Mouse (Mus musculus) gonadal fat pad, adult 2 months (tissue): ENCODE measurements around the gene Hfe2. TPM values are rescaled to one million over a fixed set of nuclear protein-coding genes. Genes with fewer than 3 reads are reported as not detected.

Experiments
- DNase-seq: peaks from one replicate; pipeline ENCODE4 v3.0.0-alpha.2; 2012; ENCODE audit warnings: low read depth
- polyA plus RNA-seq: library from polyadenylated mRNA; depleted of rRNA; stranded (reverse); fragments of >200 nt; gene quantifications from 2 replicates; pipeline ENCODE4 v1.2.3, GENCODE M21; 2012

Hfe2 gene
- polyA plus RNA-seq, 1 experiment = 0.55 TPM

DNA sequence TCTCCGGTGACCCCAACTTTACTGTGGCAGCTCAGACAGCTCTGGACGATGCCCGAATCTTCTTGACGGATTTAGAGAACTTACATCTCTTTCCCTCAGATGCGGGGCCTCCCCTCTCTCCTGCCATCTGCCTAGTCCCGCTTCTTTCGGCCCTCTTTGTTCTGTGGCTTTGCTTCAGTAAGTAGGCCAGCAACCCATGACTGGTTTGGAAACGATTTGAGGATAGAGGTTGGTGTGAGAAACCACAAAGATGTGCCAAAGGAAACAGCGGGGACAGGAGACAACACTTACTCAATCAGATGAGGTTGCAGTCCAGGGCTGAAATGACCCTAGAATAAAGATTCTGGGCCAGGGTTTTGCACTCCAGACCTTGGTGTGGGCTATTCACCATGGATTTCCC is 3.5 kb downstream of the Hfe2 start:
- DNase-seq = no peak

- no peak for DNase-seq
Observed at GRCm38 (mm10) chr3:96532050-96532449, 7.1 kb downstream of the Hfe2 start.

GRCm38 (mm10) chr3:96534300-96534699 is 9.3 kb downstream of the Hfe2 start:
- no peak for DNase-seq

- DNase-seq = no peak
Observed at GRCm38 (mm10) chr3:96539316-96539715, 14.3 kb downstream of the Hfe2 start.

DNA sequence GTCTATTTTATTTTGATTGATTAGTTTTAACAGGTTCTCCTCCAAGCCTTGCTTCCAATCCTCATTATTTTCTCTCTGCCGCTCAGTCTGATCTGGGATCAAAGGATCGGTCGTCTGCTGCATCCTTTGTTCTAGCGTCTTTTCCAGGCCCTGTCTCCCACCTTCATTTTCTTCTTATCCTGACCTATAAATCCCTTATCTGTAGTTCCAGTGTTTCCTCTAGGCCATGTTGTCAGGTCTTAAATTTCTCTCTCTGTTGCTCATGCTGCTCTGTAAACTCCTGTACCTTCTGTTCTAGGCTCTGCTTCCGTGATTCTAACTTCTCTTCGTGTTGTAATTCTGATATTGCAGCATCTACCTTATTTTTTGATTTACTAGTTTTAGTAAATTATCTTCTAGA is 15.8 kb downstream of the Hfe2 start:
- DNase-seq = no peak

DNA sequence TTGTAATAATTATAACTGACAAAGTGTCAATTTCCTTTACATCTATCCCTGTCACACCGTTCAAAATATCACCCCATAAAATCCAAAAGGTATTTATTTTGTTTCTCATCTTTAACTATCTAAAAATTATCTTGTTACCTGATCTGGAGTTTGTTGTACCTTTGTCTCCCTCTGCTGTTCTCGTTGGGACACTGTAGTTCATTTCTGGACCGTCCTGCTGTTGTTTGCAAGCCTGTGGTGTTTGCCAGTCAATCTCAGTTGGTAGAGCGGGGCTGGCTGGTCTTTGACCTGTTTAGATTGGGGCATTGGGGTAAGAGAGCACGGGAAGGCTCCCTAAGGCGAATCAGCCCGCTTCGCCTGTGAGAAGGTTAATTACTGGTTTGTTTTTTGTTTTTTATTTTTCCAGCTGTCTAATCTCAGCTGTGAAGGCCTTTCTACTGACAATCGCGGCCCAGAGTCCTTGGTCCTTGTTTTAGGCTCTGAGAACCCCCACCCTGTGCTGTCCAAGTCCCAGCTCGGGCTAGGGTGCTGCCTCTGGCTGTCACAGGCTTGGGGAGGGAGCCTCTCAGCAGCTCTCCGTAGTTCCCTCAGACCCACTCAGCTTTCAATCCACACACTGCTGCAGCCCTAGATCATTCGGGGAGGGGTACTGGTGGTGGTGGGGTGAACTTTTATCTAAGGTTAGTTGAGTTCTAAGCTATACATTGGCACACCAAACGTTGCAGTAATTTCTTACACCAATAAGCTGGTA is 16.5 kb downstream of the Hfe2 start:
- no peak for DNase-seq

- DNase-seq = no peak
Observed at GRCm38 (mm10) chr3:96542554-96542953, 17.6 kb downstream of the Hfe2 start.

- DNase-seq = no peak
Observed at GRCm38 (mm10) chr3:96543345-96543744, 18.4 kb downstream of the Hfe2 start.

DNA sequence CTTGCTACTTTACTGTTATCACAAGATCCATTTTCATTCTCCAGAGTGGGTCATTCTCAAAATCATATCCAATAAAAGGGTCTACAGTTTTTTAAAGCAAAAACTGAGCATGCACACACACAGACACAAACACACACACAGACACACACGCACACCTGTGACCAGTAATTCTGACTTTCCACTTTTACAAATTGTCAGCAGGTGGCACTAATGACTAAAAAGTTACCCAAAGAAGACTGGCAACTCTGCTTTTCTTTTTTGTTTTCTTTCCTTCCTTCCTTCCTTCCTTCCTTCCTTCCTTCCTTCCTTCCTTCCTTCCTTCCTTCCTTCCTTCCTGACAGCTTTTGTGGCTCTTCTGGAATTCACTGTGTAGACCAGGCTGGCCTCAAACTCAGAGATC is 20.6 kb downstream of the Hfe2 start:
- no peak for DNase-seq

DNA sequence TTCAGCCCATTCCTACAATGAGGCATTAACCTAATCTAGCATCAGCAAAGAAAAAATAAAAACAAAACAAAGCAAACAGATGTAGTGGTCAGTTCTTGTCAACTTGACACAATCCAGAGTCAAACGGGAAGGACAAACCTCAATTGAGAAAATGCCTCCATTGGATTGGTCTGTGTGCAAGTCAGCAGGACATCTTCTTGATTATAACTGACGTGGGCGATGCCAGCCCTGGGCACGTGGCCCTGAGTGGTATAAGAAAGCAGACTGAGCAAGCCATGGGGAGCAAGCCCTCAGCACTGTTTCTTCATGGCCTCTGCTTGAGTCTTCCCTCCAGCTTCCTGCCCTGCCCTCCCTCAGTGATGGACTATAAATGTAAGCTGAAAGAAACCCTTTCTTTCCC is 21.9 kb downstream of the Hfe2 start:
- DNase-seq = no peak

DNA sequence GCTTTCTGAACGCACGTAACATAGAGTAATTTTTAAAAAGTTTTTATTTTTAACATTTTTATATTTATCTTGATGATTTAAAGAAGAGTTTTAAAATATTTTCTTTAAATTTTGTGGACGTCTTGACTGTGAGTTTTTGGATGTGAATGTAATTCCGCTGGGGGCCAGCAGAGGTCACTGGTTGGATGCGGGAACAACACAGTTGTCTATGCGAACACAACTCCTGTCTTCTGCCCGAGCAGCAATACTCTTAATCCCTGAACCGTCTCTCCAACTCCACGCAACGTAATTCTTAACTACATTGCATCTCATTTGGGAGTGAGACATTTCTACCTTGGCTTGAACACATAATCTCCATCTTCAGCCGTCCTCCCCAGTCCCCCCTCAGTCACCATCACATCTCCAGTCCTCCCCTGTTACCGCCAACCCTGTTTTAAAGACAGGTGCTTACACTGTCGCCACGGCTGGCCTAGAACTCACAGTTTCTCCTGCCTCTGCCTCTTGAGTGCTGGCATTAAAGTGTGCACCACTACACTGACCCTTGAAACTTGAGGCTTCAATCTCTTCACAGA is 22.5 kb downstream of the Hfe2 start:
- no peak for DNase-seq

DNA sequence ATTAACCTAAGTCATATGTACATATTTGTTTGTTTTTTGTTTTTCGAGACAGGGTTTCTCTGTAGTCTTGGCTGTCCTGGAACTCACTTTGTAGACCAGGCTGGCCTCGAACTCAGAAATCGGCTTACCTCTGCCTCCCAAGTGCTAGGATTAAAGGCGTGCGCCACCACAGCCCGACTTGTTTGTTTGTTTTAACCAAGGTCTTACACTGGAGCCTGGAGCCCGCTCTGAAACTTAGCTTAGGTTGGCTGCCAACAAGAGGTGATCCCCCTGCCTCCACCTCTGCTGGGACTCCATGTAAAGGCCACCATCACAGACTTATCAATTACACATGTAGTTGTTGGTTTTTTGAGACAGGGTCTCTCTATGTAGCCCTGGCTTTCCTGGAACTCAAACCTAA is 23.9 kb downstream of the Hfe2 start:
- DNase-seq = no peak

GRCm38 (mm10) chr3:96549346-96549745 is 24.4 kb downstream of the Hfe2 start:
- no peak for DNase-seq

DNA sequence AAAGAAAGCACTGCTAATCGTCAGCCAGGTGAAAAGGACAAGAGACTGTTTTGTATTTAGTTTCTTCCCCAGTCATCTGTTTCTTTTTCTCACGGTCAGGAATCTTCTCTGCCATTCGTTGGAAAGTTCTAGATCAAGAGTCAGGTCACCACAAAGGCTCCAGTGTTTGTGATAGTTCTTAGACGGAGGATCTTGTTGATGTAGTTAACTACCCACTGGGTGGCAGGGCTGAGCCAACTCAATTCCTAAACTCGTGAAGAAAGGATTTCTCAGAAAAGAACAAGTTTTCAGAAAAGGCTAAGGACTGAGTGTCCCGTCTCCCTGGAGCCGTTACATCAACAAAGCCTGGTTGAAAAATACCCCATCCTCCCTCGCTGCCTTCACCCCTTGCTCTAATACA is 26.2 kb downstream of the Hfe2 start:
- DNase-seq = no peak

DNA sequence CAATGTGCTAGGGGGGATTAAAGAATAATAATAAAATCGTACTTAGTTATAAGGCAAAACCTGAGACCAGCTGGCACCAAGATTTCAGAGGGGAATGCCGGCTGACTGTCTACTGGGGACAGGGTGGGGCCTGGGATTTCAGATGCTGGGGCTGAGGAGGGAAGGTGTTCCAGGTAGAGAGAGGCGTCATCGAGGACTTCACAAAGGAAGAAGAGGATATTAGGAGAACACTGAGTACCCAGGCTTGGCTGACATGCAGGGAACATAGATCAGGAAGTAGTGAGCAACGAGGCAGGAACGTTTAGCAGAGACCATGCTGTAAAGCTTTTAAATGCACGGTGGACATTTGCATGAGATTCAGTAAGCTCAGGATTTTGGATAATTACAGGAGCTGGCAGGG is 26.9 kb downstream of the Hfe2 start:
- DNase-seq = no peak

DNA sequence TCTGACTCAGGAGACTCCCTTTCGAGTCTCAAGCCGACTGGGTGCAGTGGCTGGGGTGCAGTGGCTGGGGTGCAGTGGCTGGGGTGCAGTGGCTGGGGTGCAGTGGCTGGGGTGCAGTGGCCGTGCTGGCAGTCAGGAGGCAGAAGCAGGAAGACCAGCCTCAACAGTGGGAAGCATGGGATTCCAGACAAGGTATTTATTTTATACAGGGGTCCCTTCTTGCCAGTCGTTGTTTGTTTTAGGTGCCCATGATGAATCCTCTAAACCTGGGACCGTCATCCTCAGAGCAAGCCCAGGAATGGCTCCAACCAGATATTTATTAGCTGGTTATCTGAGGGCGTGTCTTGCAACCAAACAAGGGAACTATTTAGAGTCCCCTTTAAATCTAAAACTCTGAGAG is 28.6 kb downstream of the Hfe2 start:
- no peak for DNase-seq

DNA sequence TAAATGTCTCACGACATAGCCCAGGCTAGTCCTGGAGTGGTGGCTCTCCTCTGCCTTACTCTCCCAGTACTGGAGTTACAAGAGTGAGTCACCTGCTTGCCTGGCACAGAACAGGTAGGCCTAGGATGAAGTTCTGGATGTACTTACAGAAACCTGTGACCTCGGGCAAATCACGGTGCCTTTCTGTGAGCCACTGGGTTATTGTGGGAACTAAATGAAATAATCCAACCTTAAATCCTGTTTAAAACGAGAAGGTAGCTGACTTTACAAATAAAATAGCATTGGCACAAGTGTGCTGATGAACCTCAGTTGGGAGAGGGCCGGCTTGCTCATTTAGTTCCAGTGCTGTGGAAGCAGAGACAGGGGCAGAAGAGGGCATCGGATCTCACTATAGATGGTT is 29.3 kb downstream of the Hfe2 start:
- DNase-seq = no peak

- no peak for DNase-seq
Observed at GRCm38 (mm10) chr3:96555041-96555596, 30.1 kb downstream of the Hfe2 start.

DNA sequence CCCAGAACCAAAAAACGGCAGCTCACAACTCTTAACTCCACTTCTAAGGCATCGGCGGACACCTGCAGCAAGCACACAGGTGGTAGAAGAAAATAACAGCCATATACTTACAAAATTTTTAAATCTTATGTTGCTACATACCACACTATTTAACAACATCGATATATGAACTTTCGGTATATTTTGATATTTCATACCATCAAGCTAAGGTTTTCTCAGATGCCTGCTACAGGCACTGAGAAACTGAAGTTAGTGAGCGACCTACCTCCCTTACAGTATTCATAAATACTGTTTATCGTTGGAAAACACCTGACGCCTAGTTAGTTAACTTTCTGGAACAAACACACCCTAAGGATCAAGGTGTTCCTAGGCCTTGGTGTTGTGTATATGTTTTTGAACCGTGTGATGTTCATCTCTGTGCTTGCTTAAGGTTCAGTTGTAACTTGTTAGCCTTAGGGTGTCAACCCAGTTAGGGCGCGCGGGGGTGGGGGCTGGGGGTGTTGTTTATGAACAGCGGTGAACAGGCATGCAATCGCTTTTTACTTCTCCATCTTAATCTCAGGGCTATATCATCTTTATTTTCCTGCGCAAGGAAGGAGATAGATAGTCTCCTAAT is 31.1 kb downstream of the Hfe2 start:
- DNase-seq = no peak

DNA sequence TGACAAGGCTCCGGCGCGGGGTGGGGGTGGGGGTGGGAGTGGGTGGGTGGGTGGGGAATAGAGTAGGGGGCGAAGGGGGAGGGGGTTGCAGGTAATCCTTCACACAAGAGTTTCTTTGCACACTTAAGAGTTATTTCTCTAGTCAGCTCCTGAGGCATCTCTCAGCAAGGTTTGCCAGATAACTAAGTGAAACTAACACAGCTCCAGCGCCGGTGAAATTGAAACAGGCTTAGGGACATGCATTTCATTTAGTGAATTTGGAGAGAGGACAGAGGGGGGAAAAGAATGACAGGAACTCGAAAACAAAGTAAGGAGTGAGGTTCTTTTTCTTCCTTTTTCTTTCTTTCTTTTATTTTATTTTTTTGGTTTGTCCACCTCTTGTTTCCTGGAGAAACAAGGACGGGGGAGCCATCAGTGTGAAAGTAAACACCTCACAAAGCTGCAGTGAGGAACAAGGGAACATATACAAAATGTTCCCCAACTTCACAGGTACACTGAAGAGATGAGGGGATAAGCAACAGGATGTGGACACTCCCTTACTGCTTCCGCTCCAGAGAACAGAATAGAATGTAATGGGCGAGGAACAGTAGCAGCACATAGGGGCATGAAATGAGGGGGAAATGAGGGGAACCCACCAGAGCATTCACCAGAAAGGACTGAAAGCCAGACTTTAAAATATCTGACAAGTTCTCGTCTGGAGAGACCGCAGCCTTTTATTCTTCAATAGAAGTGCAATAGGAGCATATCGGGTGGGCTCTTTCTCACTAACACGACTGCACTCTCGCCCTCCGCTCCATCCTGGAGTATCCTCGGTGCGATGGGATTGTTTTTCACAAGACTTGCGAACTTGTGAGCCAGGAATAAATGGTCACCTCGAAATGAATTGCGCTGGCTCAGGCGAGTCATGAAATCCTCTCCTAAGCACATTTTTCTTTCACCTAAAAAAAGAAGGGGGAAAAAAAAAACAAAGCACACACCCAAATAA is 32.0 kb downstream of the Hfe2 start:
- no peak for DNase-seq

DNA sequence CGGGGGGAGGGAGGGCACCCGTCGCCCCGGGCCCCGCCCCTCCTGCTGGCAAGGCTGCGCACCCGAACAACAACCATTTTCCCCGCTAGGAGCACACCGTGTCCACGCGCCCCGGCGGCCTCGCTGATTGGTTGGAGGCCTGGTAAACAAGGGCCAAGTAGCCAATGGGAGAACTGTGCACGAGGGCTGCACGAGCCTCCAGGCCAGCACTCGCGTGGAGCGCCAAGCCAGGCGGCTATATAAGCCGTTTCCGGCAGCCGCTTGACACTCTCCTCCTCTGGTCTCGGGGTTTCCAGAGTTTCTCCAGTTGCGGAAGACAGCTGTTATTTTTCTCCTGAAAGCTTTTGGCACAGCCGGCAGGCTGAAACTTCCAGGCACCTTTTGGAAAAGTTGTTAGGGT is 32.7 kb downstream of the Hfe2 start, which contains the start of gene Txnip:
Gene Txnip, plus strand, starts transcription at position 264 of the 400 bp plus-strand sequence.
- DNase-seq = no peak

GRCm38 (mm10) chr3:96558159-96558558 is 33.2 kb downstream of the Hfe2 start:
- no peak for DNase-seq
